Mouse (Mus musculus) testis, adult 2 months (tissue): ENCODE measurements around the gene Mrpl52.

Experiments
- CTCF ChIP-seq: fragments of 200-500 bp; IDR thresholded peaks from 2 replicates; pipeline ENCODE4 v1.5.1; 2012; ENCODE audit warnings: low read depth, mild to moderate bottlenecking, inconsistent platforms, low read length, moderate library complexity; ENCODE audit not compliant: control insufficient read depth, insufficient read depth, insufficient replicate concordance
- POLR2A ChIP-seq: fragments of 200-500 bp; IDR thresholded peaks from 2 replicates; pipeline ENCODE4 v1.6.1; 2012; ENCODE audit warnings: low read depth, mild to moderate bottlenecking, inconsistent platforms, low read length, moderate library complexity; ENCODE audit not compliant: control insufficient read depth

DNA sequence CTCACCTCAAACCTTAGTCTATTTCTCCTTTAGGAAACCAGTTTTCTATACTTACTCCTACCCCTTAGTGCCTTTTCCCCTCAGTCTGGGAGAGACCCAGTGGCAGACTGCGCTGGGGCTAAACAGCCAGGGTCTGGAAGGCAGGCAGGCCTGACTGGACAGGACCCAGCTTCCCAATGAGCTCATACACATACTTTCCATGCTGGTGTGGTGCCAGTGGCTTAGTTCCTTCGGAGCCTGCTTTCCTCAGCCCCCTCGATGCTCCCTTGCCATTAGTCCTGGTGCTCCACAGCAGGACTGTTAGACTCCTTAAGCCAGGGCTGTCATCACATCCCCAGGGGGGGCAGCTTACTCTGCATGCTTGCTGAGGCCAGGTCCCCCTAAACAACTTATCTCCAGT, 18.8 kb downstream of the Mrpl52 start:
- no peak for TF ChIP-seq CTCF
- TF ChIP-seq POLR2A = no peak
